Comparison of ENCODE assay signal across 17 mouse cellular contexts in the genomic region with DNA sequence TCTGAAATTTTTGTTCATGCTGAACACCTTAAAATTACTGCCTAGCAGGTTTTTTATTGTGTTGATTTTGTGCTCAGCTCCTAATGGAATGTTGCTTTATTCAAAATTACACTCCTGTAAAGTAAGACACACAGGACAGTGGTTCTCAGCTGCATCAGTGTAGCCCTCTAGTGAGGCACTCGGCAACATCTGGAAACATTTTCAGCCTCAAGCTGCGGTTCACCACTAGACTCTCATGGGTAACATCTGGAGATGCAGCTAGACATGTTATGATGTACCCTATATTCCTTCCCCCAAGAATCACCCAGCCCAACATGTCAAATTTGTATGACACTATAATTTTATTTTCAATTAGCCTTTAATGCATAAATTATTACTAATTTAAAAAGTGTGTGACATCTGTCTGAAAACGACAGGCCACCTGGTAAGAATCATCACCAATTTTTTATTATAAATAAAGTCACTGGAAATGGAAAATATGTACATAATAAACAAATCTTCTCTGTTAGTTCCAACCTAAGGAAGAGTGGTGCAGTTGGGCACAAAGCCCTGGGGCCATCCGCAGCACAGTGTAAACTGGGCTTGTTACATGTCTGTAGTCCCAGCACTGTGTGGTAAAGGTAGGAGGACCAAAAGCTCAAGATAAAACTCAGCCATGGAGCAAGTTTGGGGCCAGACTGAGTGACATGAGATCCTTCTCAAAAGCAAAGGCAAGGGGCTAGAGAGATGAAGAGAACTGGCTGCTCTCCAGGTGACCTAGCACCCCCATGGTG. TPM values are rescaled to one million over a fixed set of nuclear protein-coding genes. Genes with fewer than 3 reads are reported as not detected.
DNase-seq lines count a peak whose midpoint lies in the region; ATAC-seq and TF ChIP-seq lines count a peak whose summit lies in the region.
"Had no signal": no experiment of that assay in that cellular context is flagged by ENCODE, and none has a peak within 500 bp of the region (broad histone marks: within the 10 kb centered on the region; RNA-seq: fewer than 3 reads in every experiment).

No protein-coding gene starts in this region.

- no peak for TF ChIP-seq EP300 in heart, adult 2 months (IDR thresholded peaks at IDR 0.05; ENCODE audit: insufficient read depth, low read depth, low read length)

- peak; percentile 75; the same call in 1 of the 2 replicates for ATAC-seq in embryonic facial prominence, embryonic 15.5 days (ENCODE audit: insufficient number of reproducible peaks, low FRiP score, low TSS enrichment, low read depth)
- ATAC-seq: forebrain, embryonic 16.5 days; lung, postnatal 0 days; midbrain, embryonic 13.5 days had no signal

- no peak for TF ChIP-seq CTCF in heart, adult 2 months (IDR thresholded peaks at IDR 0.05)

- H3K4me2 ChIP-seq in embryonic facial prominence, embryonic 15.5 days (replicated peaks), result no peak overlapping the region
- H3K4me2 ChIP-seq: hindbrain, embryonic 13.5 days; midbrain, embryonic 13.5 days had no signal

- no peaks in the 10 kb centered on the region for H3K27me3 ChIP-seq in heart, adult 2 months (ENCODE audit: control insufficient read depth, insufficient read depth, low read length)
- no peaks in the 10 kb centered on the region for H3K27me3 ChIP-seq in embryonic facial prominence, embryonic 15.5 days
- H3K27me3 ChIP-seq: hindbrain, embryonic 13.5 days; midbrain, embryonic 13.5 days had no signal

- no peak overlapping the region for H3K27ac ChIP-seq in heart, adult 2 months
- peak overlapping the region; percentile 49; the same call in 1 of the 2 replicates for H3K27ac ChIP-seq in embryonic facial prominence, embryonic 15.5 days (replicated peaks)
- H3K27ac ChIP-seq: forebrain, embryonic 10.5 days; hindbrain, embryonic 13.5 days; midbrain, embryonic 13.5 days had no signal

- intact Hi-C loops in heart, adult 2 months (cut with DNase I), result no loop called here

- H3K79me2 ChIP-seq in heart, adult 2 months (replicated peaks; ENCODE audit: control insufficient read depth, insufficient read depth, low read length), result no peaks in the 10 kb centered on the region

- H3K9me3 ChIP-seq in embryonic facial prominence, embryonic 15.5 days (replicated peaks), result no peaks in the 10 kb centered on the region
- H3K9me3 ChIP-seq: forebrain, embryonic 10.5 days; hindbrain, embryonic 13.5 days; midbrain, embryonic 13.5 days had no signal

- no peaks in the 10 kb centered on the region for H3K4me1 ChIP-seq in heart, adult 2 months (ENCODE audit: control insufficient read depth, insufficient read depth, low read length)
- H3K4me1 ChIP-seq in embryonic facial prominence, embryonic 15.5 days, result peaks cover 15% of the 10 kb centered on the region
- H3K4me1 ChIP-seq: forebrain, embryonic 10.5 days had no signal

- peak; percentile 79 for DNase-seq in heart, adult 11 months
- DNase-seq in heart, adult 2 months, result no peak
- peak; percentile 87 for DNase-seq in 3T3-L1 (ENCODE audit: low read depth, low spot score)
- peak; percentile 65 for DNase-seq in T-cell, adult 2 months (ENCODE audit: low spot score)
- no peak for DNase-seq in layer of hippocampus, postnatal 10 days (ENCODE audit: low spot score in 2 of 2)
- DNase-seq in spleen, postnatal 4 days (ENCODE audit: low spot score in 2 of 2), result no peak
- no peak for DNase-seq in lung, postnatal 14 days
- DNase-seq: adrenal gland, adult 2 months; gastrocnemius, postnatal 25 days; kidney, adult 8-10 months; kidney, postnatal 10 days had no signal

- H3K36me3 ChIP-seq in heart, adult 2 months (ENCODE audit: control insufficient read depth, insufficient read depth, low read length), result no peaks in the 10 kb centered on the region
- H3K36me3 ChIP-seq in embryonic facial prominence, embryonic 15.5 days, result no peaks in the 10 kb centered on the region
- H3K36me3 ChIP-seq: forebrain, embryonic 10.5 days; hindbrain, embryonic 13.5 days; midbrain, embryonic 13.5 days had no signal

- WGBS in heart, adult 2 months, result 83% methylated on average over 4 of the region's 4 CpGs
- WGBS in embryonic facial prominence, embryonic 15.5 days, result 31% methylated on average over 4 of the region's 4 CpGs

- no peak overlapping the region for H3K9ac ChIP-seq in heart, adult 2 months (ENCODE audit: low read depth, low read length)
- H3K9ac ChIP-seq in embryonic facial prominence, embryonic 15.5 days, result no peak overlapping the region
- H3K9ac ChIP-seq: hindbrain, embryonic 13.5 days; midbrain, embryonic 13.5 days had no signal

- H3K4me3 ChIP-seq in heart, adult 2 months, result no peak overlapping the region
- H3K4me3 ChIP-seq in embryonic facial prominence, embryonic 15.5 days (replicated peaks), result no peak overlapping the region
- H3K4me3 ChIP-seq: forebrain, embryonic 10.5 days; hindbrain, embryonic 13.5 days; midbrain, embryonic 13.5 days had no signal

- no peak for TF ChIP-seq POLR2A in heart, adult 2 months (IDR thresholded peaks at IDR 0.05; ENCODE audit: insufficient read depth, low read depth, low read length)

RNA-seq across cellular contexts. Expression of a gene that starts 33.1 kb away (rescaled TPM):
- 10 to 100 TPM; 29.2 to 31.4 TPM for total RNA-seq in heart, adult 2 months (2021)
- polyA plus RNA-seq in heart, adult 2 months (2012; rRNA removed), result 12.5 and 20.4 TPM in 2 replicates
- 63.4 and 65.9 TPM in 2 replicates for polyA plus RNA-seq in embryonic facial prominence, embryonic 15.5 days (2015; fragmentation: Nextera tagmentation; extraction: Ambion mirVana)
- 100 to 1,000 TPM; 133 to 138 TPM for total RNA-seq in layer of hippocampus, postnatal 10 days (2021)

RNA-seq across cellular contexts. Expression of a gene that starts 53.5 kb away (rescaled TPM):
- total RNA-seq in heart, adult 2 months (2021), result 10 to 100 TPM; 12.9 to 13.1 TPM
- 1.5 and 2.8 TPM in 2 replicates for polyA plus RNA-seq in heart, adult 2 months (2012; rRNA removed)
- polyA plus RNA-seq in embryonic facial prominence, embryonic 15.5 days (2015; fragmentation: Nextera tagmentation; extraction: Ambion mirVana), result 27.4 and 28.0 TPM in 2 replicates
- 10 to 100 TPM; 55.2 to 60.1 TPM for total RNA-seq in layer of hippocampus, postnatal 10 days (2021)

RNA-seq across cellular contexts. Expression of a gene that starts 58.5 kb away (rescaled TPM):
- total RNA-seq in heart, adult 2 months (2021), result 10 to 100 TPM; 20.5 to 21.7 TPM
- 7.4 and 11.6 TPM in 2 replicates for polyA plus RNA-seq in heart, adult 2 months (2012; rRNA removed)
- 64.0 and 65.1 TPM in 2 replicates for polyA plus RNA-seq in embryonic facial prominence, embryonic 15.5 days (2015; fragmentation: Nextera tagmentation; extraction: Ambion mirVana)
- total RNA-seq in layer of hippocampus, postnatal 10 days (2021), result 10 to 100 TPM; 72.6 to 79.7 TPM

Comparison
In these comparisons a context has a peak if more than half of its experiments do, and no peak if none do; other contexts are left out.
1. DNase-seq: peak in heart, adult 11 months (single experiment), 3T3-L1 (single experiment) and T-cell, adult 2 months (single experiment); none in heart, adult 2 months (0 of 2), layer of hippocampus, postnatal 10 days (0 of 2), spleen, postnatal 4 days (0 of 2) and lung, postnatal 14 days (single experiment).
2. RNA of a gene that starts 33.1 kb away (total RNA-seq): 133 to 138 TPM in layer of hippocampus, postnatal 10 days; 29.2 to 31.4 TPM in heart, adult 2 months; every median in the first group is over 4 times any median in the second.